Mouse (Mus musculus) lung, adult 2 months (tissue): ENCODE measurements around the gene Rnf11.

ENCODE experiments used
- CTCF ChIP-seq: fragments of 200-500 bp; IDR thresholded peaks from 2 replicates; pipeline ENCODE4 v1.5.1; 2011; ENCODE audit warnings: mild to moderate bottlenecking, low read length, control low read depth; ENCODE audit not compliant: insufficient read depth
- POLR2A ChIP-seq: fragments of 200-500 bp; IDR thresholded peaks from 2 replicates; pipeline ENCODE4 v1.6.1; 2011; ENCODE audit warnings: low read depth, mild to moderate bottlenecking, control low read depth, low read length, borderline replicate concordance; ENCODE audit errors: extremely low read depth

DNA sequence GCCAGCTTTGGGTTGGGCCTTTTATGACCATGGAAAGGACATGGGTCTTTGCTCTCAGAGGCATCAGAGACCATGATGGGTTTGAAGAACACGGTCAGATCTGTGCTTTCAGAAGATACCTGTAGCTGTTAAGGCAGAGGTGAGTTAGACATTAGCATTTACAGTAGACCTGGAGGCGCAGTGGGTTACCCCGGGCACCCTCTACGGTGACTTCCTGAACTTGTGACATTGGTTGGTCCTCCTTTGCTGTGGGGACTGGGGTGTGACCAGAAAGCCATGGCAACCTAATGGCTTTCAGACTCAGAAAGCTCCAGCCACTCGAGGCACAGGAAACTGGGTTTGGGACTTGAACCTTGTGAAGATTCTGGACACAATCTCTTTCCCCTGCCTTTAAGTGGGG is 72.3 kb downstream of the Rnf11 start:
- no peak for TF ChIP-seq CTCF
- TF ChIP-seq POLR2A = no peak
